Mouse (Mus musculus): Measurements from ENCODE around the gene Tmem243.

Tmem243 gene

DNA sequence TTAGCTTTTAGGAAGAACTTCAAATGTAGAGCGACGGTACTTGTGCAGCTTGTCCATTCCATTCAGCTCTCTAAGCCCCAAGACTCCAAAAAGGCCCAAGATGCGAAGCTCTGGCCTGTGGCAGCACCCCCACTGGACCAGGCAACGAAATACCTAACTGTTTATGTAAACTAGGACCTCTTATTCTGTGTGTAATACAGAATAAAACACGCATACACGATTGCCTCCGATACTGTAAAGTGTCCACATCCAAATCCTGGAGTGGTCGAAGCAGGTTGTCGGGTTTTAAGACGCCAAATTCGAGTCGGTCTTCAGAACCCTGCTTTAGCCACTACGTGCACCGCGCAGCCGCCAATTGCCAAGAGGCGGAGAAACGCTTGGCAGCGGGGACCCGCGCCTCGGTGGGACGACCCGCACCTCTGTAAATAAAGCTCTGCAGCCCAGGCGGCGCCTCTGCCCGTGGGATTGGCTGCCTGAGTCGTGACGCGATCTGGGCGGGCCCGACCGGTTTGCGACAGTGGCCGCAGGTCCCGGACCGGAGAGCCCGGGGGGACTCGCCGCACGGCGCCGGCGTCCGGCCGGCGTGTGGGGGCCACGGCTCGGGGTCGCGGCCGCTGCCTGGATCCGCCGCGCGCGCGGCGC, at the start of gene Tmem243:
TSS of gene Tmem243 (plus strand) at position 462 of the 642 bp plus-strand sequence.
- DNase-seq = peak; percentile 93

DNA sequence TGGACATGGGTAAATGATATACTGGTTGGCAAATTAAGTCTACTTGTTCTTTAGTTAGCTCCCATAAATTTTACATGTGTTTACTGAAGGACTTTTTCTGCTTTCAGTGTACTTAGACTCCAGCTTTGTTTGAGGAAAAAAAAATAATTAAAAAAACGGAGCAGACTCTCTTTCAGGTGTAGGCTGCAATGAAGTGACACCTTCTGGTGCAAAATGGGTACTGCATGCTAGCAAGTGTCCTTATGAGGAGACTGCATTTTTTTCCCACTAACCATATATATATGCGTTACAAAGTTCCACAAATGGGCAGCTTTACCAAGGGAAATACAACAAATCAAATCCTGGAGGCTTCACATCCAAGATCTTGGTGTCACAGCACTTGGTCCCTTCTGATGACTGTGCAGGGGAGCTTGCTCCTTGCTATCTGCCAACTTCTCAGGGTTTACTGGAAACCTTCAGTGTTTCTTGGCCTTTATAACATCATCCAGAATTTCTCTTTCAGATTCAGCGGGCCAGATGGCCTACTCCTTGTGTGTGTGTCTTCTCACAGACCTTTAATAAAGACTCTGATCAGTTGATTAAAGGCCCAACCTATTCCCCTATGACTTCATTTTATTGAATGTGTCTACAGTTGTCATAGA, 44.3 kb upstream of the Tmem243 start:
- DNase-seq = peak; percentile 63

DNA sequence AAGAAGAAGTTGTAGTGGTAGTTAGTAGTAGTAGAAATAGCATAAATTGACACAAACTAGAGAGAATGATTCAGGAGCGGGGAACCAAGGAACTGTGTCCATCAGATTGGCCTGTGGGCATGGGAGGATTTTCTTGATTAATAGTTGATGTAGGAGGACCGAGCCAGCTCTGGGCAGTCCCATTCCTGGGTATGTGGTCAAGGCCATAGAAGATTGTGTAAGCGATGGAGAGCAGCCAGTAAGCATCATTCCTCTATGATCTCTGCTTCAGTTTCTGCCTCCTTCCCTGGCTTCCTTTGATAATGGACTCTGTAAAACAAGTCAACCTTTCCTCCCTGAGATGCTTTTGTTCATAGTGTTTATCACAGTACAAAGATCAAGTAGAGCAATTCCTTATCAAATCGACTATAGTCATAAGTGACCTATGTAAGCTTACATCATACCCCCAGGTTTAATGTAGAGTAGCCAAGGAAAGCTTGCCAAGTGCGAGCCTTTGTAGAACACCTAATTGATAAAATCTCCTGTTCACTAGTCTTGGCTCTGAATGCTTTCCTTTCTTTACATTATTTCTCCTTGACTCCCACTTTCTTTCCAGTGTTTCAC, 43.1 kb upstream of the Tmem243 start:
- no peak for DNase-seq

DNA sequence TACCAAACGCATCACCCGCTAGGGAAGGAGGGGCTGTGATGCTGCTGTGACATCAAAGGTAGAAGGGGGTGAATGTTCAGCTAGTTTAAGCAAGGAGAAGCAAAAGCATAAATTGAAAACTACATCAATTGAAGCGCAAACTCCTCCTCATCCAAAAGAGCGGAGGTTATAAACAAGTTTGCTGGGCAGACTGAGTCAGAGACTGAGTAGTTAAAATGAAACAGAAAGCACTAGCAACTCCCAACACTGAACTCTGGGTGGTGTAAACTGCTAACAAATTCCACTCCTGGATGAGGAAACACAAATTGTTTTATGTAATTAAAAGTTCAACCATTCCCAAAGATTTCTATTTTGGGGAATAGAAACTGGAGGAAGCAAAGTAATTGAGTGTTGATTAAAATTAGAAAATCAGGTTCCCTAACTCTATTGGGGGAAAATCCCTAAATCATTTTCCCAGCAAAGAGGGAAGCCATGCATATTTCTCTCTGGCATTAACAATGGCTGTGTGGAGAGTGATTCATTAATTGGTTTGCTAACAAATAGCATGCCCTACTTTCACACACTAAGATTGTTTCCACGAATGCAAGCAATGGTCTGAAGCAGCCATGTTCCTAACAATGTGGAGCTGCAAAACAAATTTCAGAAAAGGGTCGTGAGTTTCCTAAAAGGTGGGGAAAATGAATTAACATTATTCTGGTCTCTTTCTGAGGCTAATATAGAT, 41.0 kb upstream of the Tmem243 start:
- DNase-seq = no peak

DNA sequence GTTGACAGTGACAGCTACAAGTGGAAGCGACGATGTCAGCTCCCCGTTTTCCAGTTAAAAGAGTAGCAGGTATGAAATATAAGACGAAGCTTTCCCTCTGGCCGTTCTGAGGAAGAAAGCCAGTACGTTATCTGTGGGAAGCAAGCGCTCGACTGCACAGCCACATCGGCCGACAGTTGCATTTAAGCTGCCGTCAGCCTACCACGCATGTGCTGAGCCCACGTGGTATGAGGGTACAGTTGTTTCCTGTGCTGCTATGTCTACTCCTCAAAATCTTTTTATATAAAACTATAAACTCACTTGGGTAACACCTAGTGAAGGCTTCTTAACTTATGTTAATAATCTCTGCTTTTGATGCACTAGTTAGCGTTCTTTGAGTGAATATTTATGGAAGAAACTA, 40.2 kb upstream of the Tmem243 start:
- DNase-seq = no peak

DNA sequence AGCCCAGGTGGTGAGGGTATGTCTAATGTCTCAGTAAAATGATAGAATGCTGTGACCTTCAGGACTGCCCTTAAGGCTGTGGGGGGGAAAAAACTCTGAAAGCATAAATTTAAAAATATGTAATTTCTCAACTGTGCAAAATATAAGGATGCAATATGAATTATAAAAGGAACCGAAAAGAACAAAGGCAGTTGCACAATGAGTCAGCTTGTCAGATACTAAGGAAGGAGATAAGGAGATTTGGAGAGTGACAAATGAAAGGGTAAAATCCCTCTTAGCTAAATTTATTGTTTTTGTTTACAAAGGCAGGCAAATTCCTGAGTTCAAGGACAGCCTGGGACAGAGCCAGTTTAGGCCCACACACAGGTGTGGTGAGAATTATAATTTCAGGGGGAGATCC, 36.3 kb upstream of the Tmem243 start:
- no peak for DNase-seq

DNA sequence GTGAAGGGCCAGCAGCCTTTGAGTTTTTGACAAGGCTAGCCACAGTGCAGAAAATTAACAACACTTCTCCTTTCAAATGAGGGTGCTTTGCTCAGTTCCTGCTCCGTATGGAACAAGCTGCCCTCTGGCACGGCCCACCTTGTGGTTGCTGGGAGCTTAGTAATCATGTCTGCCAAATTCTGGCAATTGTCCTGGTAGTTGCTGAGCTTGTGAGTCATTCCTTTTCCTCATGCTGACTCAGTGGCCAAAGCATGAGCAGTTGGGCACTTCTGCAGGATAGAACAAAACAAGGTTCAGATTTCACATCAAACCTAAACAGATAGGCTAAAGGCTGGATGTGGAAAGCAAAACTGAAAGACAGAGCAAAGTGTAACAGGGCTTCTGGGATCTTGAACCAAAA, 31.6 kb upstream of the Tmem243 start:
- DNase-seq = no peak

DNA sequence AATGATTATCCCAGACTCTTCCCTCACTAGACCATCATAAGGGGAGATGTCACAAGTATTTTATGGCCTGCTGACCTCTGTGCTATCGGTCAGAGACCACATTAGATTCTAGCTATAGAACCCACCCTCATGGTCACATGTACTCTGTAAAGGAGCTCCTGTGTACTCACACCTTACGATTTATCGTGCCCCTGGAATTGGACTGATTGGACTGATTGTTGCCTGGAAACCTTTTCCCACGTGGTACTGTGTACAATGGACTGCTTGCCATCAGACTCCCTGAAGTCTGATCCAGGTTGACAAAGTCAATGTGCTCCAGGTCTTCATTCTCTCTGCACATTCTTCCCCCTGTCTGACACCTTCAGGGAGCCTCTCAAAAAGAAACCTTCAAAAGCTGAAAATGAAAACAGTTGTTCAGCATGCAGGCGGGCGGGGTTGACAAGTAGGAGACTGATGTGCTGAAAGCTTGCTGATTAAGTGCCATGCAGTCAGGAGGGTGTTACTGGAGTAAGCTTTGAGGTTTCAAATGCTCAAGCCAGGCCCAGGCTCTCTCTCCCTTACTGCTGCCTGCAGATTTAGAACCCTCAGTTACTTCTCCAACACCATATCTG, 30.8 kb upstream of the Tmem243 start:
- DNase-seq = no peak

DNA sequence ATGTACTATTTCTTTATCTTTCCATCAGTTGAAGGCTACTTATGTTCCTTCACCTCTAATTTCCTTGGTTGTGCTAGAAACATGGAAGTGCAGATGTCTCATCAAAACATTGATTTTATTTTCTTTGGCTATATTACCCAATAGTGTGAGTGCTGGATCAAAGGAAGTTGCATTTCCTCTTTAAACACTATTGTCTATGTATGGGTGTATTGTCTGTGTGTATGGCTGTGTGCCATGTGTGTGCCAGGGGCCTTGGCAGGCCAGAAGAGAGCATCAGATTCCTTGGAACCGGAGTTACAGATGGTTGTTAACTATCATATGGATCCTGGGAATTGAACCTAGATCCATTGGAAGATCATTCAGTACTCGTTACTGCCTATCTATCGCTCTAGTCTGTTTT, 29.1 kb upstream of the Tmem243 start:
- DNase-seq = no peak

DNA sequence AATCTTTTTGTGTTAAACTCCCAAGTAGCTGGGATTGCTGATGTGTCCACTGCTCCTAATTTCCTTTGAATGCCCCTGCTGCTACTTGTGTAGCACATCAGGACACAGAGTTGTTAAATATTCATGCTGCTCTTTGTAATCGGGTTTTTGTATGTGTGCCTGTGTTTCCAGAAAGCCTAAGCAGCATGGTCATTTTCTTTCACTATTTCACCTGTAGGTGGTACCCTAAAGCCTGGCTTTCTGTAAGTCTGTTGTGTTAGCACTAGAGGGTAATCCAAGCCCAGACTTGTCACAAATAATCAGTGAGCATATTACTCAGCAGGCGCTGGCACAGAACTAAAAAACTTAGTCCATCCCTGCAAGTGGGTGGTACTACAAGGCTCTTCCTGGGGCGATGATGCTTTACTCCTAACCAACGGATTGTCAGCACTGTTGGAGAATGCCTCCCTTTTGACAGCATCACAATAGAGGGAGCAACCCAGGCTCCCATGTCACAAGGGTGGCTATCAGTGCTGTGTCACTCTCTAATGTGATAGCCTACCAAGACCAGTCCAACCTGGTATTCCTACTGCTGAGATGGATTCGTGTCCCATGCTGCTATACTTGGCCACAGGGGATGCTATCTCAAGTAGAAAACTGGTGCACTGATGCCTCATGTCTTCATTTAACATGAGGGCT, 27.2 kb upstream of the Tmem243 start:
- DNase-seq = peak; percentile 7

DNA sequence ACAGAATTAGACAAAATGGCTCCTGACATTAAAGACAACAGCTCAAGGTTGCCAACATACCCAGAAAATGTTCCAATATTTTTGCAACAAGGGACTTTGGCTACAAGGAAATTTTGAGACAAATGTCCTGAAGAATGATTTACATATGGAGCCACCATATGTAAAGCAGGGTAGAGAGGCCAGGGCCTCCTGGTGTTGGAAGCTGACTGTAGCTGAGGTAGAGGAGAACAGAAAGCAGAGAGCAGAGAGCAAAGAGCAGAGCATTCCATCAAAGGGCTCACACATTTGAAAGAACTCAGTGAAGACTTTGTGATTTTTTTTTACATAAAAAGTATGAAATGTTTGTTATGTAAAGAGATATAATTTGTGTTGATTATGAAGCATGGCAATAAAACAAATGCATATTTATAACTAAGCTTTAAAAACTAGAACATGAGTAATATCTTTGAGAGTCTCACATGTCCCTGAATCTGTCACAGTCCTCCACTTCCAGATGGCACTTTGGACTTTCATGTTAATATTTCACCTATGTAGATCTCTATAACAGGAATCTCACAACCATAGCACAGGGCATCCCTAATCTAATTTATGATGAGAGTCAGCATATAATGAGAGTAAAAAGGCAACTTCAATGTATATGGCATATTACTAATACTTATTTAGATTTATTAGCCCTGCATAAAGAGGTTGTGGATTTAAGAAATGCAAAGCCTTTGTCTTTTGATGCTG, 20.5 kb upstream of the Tmem243 start:
- no peak for DNase-seq

DNA sequence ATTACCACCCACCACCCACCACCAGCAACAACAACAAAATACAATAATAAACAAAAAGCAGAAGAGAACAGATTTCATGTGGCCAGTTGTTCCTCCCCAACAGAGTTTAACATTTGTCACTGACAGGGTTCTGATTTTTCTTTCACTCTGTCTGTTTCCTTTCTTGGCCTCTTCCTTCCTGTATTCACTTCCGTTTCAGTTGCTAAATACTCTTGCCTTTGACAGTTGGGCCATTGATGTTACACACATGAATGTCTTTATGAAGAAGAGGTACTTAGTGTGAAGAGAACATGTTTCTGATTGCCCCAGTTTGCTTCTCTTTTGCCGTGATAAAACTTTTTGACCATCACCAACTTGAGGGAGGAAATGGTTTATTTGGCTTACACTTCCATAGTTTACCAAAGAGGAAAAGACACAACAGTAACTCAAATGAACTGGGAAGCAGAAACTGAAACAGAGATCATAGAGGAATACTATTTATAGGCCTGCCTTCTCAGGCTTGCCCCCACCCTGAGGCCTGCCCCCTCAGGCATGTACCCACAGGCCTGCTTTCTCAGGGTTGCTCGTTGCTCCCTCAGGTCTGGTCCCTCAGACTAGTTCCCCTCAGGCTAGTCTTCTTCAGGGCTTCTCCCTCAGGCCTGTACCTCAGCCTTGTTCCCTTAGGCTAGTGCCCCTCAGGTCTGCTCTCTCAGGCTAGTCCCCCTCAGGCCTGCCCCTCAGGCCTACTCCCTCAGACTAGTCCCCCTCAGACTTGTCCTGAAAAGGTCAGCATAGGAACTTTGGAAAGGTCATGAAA, 13.3 kb upstream of the Tmem243 start:
- no peak for DNase-seq

DNA sequence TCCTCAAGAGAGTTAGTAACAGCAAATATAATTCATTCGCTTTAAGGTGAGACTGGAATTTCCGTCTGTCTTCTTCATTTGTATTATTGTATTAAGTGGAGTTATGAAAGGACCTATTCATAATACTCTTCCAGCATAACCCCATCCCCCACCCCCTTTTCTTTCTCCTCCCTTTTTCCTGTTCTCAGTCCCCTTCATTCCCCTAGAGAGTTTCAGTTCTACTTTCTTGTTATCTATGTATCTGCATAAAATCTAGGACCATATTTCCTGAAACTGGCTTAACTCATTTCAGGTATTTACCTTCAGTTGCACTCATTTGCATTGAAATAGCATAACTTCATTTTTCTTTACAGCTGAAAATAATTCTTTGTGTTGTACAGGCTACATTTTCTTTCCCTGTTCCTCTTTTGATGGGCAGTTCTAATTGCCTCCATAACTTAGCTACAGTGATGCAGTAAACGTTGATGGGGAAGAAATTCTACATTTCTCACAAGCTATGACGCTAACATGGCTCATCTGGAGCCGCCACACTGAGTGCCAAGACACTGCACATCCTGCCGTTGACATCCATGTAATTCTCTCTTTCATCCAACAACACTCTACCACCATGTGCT, 9.9 kb upstream of the Tmem243 start:
- no peak for DNase-seq

DNA sequence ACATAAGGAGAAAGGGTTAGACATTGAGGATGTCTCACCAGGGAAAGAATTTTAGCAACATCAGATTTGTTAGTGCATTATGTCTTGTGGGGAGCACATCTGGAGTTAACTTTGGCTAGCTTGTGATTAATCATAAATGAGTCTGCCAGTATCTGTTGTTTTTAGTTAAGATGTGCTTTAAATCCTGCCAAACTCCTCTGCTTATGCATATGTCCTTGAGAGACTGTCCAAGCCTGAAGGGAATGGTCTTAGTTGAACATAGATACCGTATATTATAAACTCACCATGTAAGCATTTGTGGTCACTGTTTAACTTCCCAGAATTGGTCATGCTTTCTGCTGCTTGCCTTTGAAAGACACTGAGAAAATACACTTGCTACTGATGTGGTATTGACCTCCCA, 7.8 kb upstream of the Tmem243 start:
- DNase-seq = no peak

DNA sequence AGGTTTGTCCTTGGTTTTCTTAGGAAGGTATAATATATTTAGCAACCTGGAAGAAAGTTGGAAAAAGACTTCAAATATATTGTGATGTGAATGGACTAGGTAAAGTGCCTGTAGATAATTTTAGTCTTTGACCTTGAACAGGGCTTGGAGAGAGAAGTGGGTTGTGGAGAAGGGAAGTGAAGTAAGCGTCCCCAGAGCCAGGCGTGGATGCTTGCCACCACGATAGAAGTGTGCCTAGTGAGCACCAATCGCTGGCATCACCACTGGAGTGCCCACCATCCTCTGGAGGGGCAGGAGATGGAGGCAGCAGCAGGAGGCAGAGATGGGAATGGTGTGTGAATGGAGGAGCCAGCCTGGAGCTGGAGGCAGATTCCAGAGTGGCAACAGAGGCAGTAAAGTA, 7.0 kb upstream of the Tmem243 start:
- DNase-seq = no peak

DNA sequence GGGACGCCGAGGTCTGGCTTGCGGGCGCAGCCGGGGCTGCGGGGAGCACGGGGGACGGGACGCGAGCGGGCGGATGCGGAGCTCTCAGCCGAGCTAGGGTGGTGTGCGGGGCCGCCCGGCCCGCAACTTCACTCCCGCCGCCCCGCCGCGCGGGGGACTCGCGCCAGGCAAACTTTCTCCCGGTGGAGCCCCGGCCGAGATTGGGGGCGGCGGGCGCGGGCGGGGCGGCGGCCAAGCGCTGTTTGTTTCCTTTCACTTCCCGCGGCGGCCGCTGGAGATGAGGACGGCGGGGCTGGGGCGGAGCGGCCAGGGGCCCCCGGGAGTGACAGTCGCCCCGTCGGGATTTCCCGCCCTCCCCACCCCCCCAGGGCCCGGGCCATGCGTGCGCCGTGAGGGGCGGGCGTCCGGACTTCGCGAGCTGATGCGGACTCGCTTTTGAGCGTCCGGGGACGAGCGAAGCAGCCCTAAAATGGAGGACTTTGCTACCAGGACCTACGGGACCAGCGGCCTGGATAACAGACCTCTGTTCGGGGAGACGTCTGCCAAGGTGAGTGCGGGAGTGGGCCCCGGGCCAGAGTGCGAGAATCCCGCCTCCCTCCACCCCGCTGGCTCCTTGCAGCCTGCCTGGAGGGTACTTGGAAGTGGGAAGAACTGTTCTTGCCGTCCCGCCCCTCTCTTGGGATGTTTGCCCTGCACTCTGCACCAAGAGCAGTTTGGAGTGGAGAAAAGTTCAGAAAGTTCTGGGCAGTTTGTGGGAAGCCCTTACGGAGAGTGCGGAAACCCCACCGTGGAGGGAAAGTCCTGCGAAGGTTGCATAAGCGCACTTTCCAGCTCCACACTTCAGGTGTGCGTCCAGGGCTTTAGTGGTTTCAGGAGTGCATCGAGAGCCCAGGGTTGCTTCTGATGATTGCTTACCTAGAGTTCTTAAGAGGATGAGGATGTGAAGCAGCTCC, 657 bp downstream of the Tmem243 start:
- DNase-seq = peak; percentile 73

DNA sequence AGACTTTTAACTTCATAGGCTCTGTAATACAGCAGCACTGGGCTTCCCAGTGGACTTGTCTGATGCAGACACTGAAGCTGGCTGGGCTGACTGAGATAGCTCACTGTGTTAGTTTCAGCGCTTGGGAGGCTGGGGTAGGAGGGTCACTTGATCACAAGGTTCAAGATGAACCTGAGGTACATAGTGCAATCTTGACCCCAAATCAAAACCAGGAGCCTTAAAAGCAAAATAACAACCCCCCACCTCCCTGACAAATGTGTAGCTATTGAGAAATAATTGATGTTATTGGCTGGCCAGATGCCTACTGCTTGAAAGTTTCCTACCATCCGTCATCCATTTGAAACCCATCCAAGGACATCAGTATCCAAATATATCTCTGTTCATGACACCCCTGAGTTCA, 2.2 kb downstream of the Tmem243 start:
- no peak for DNase-seq

DNA sequence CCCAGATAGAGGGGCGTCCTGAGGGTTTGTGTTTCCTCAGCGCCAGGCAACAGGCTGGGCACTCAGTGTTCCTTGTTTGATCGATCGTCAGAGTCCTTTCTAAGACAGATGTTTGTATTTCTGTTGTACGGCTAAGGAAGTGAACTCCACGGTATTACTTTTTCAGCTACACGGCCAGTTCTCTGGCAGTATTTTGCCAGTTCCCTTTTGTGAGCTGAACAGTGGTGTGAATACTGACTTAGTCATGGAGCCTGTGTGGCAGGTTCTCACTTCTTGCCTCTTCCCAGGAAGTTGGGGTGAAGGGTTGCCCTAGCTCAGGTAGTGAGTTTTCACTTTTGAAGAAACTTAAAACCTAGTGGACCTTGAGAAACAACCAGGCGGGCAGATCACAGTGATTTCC, 3.5 kb downstream of the Tmem243 start:
- no peak for DNase-seq

DNA sequence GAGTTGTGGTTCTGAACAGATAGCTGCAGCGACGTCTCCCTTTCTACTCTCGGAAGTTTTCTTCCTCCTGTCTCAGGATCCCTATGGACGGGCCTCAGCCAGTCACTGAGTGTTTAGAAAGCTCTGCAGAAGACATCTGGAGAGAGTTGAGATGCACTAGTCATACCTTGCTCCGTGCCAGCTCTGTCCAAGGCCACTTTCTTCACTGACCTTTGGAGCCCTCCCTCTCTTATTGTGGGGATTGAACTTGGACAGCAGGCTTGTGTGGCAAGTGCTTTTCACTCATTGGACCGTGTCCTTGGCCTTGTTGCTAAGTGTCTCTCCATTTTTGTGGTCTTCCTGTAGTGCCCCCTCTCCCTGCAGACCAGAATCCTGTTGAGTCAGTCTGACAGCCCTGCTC, 6.3 kb downstream of the Tmem243 start:
- DNase-seq = peak; percentile 33
